Mouse (Mus musculus) neural tube, embryonic 10.5 days (tissue): ENCODE measurements around the gene Aspn.

Source experiments
- DNase-seq: peaks from one replicate; pipeline ENCODE4 v3.0.0-alpha.2; 2017; ENCODE audit warnings: low spot score; ENCODE audit errors: extremely low spot score

Aspn gene

GRCm38 (mm10) chr13:49544279-49544678 lies at the start of gene Aspn:
TSS of gene Aspn (plus strand) at chr13:49544443.
- DNase-seq, result no peak

DNA sequence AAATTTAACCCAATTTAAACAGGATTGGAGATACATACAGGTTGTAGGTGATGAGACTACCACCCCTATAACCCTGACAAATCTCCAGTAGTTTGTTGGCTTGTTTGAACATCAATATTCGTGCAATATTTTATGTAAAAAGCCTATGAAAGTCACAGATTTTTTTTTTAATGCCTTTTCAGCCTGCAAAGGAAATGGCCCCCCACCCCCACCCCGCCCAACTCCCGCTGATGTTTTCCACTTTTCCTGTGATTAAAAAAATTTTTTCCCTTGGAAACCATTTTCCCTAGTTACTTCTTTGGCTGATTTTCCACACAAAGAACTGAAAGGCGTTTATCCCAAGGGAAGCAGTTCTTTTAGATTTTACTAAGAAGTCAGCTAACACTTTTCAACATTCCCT lies 39.7 kb upstream of the Aspn start, which contains the start of gene Ecm2:
Ecm2 (plus strand) TSS at position 301 of the 400 bp plus-strand sequence.
- no peak for DNase-seq

- no peak for DNase-seq
Observed at GRCm38 (mm10) chr13:49505776-49506175, 38.5 kb upstream of the Aspn start.

- no peak for DNase-seq
Observed at GRCm38 (mm10) chr13:49507176-49507575, 37.1 kb upstream of the Aspn start.

DNA sequence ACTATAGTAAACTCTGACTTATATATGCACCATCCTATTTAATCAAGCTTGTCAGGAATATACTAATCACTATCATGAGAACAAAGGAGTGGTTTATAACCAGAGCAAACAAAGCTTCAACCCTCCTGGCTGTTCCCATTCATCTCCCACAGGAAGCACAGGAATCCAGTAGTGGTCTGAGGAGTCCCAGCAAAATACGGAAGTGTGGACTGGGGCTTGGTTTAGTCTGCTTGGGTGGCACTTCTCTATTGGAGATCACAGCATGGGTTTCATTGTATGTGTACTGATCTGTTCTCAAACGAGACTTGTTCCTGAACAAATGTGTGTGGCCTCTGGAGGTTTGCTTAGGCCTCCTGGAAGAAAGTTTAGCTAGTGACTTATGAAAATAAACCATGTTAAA lies 25.5 kb upstream of the Aspn start:
- DNase-seq, result no peak

GRCm38 (mm10) chr13:49526235-49526634 lies 18.0 kb upstream of the Aspn start:
- no peak for DNase-seq

GRCm38 (mm10) chr13:49530636-49531035 lies 13.6 kb upstream of the Aspn start:
- DNase-seq, result no peak

GRCm38 (mm10) chr13:49536946-49537345 lies 7.3 kb upstream of the Aspn start:
- DNase-seq, result no peak

DNA sequence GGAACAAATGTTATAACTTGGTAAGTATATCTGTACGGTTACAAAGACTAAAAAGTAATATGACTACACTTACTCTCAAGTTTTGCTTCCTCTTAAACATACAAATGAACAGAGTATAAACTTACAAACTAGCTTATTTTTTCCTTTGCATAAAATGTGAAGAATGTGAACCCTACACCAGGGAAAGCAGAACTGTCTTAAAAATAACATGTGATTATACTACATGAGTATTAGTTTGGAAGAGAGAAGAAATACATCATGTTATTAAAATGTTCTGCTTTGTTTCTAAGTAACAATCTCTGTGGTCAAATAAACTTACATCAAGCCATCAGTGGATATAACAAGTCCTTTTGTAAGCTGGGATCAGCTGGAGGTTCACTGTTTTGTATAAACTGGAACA lies 5.5 kb upstream of the Aspn start:
- DNase-seq, result no peak

DNA sequence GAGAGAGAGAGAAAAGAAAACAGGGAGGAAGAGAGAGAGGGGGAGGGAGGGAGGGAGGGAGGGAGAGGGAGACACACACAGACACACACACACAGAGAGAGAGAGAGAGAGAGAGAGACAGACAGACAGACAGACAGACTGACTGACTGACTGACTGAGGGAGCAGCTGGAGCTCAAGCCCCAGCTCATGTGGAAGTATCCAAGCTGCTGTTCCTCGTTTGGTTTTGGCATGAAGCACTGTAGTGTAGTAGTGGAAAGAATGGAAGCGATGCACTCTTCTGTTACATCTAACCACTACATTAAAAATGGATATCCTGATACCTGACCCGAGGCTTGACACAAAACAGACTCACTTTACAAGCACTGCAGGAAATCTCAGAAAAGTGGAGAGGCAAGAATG lies 1.4 kb downstream of the Aspn start:
- no peak for DNase-seq

- DNase-seq, result no peak
Observed at GRCm38 (mm10) chr13:49546517-49546916, 2.3 kb downstream of the Aspn start.

DNA sequence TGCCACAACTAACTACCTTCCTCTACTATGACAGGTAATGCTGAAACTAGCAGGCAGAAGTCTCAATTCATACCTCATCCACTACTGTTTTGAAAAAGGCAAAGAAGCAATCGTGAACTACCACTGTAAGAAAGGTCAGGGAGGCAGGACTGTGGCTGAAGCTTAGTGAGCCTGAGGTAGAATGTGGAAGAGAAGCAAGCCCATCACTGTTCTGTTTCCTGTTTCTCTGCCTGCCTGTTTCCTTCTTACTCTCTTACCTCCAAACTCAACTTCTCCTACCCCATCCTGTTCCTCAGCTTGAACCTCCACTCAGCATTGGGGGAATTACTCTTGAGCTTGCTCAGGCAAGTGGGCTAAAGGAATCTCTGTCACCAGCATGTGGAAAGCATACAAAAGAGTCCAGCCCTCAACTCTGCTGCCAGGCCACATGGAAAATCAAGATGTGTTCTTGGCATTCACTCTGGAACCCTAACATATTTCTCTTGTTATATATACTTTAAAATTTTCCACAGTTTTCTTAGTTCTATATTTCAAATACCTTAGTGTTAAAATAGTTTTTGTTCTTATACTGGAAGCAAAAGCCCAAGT lies 3.4 kb downstream of the Aspn start:
- DNase-seq, result no peak

DNA sequence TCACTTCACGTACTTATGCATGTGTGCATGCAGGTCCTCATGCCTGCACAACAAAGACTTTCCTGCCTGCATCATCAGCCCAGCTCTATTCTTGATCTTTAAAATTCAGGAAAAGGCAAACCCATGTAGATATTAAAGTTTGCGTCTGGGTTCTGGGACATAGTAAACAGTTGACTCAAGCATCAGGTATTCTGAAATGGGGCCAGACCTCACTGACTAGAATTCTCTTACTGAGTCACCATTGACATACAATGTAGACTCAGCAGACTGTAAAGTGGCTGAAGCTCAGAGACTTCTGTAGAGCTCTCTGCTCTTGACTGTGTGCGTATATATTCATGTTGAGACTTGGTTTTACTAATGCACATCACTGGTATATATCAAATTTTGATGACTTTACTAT lies 5.4 kb downstream of the Aspn start:
- no peak for DNase-seq

- no peak for DNase-seq
Observed at GRCm38 (mm10) chr13:49554519-49554918, 10.3 kb downstream of the Aspn start.

GRCm38 (mm10) chr13:49556203-49556602 lies 12.0 kb downstream of the Aspn start:
- DNase-seq, result no peak

- no peak for DNase-seq
Observed at GRCm38 (mm10) chr13:49556924-49557323, 12.7 kb downstream of the Aspn start.

DNA sequence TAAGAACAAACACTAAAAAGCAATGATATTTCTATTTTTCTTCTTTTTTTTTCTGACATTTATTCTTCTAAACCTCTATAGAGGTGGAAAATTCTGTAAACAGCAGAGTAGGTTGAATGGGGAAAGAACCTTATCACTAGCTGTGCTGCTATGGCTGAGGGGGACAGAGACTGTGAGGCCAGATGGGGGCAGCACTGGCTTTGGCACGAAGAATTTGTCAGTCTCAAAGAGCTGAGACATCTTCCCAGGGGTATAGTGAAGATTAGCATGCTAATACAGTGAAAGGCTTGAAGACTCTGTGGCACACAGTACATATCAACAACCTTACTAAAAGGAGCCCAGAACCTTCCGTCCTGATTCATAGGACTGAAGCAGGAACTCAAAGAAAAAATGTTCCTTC lies 14.9 kb downstream of the Aspn start:
- DNase-seq, result no peak

DNA sequence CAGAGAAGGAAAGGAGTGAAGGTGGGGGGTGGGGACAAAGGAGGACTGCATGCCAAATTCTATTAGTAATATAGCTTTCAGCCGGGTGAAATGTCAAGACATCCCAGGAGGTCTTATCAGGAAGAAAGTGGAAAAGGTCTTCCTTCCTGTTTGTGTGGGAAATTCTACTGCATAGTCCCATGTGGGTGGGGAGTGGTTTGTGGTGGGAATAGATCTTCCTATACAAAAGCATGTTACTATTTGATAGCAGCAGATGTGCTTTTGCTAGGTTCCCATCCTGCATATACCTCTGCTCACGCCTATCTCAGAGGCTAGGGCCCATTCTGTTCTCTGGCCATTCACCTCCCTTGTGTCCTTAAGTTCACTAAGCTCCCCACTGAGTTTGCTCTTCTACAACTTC lies 16.6 kb downstream of the Aspn start:
- no peak for DNase-seq

GRCm38 (mm10) chr13:49564347-49564746 lies 20.1 kb downstream of the Aspn start:
- no peak for DNase-seq

DNA sequence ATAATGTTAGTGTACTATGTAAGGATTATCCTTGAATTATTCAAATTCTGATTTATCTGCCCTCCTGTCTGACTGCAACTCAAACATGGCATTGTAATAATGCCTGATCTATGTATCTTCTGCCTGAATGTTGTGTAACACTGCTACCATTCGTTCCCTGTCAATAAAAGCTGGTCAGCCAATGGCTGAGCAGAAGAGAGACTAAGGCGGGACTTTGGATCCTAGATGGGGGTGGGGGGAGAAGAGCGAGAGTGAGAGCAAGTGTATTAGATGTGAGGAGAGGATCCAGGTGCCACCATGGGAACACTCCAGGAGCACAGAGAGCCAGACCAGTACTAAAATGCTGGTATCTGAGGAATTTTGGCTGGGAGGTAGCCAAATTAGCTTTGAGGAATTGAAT lies 26.1 kb downstream of the Aspn start:
- no peak for DNase-seq

DNA sequence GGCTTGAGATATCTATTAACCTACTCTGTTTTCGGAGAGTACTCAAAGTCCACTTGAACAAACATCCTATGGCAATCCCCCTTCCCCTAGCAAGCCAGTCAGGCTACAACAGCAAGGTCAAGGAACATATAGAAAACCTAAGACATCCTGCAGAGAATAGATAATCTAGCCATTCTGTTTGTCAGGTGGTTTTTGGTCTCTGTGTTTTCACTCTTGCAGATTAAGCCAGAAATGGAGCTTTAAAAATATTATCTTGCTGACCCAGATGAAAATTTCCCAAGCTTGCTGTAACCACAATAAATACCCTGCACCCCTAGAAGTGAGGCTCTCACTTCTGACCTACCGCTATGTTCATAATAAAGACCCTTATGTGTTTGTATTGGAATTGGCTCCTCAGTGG lies 27.2 kb downstream of the Aspn start:
- no peak for DNase-seq

GRCm38 (mm10) chr13:49581541-49582530 lies 37.6 kb downstream of the Aspn start, which contains the start of gene Omd:
TSS of gene Omd (plus strand) at chr13:49582462.
- DNase-seq, result no peak

- DNase-seq, result no peak
Observed at GRCm38 (mm10) chr13:49583859-49584258, 39.6 kb downstream of the Aspn start.
